In genomic region chr5:134985633-134986297, GRCm38 (mm10) we compare ENCODE assay signal across 7 mouse cellular contexts. TPM values are rescaled to one million over a fixed set of nuclear protein-coding genes. Genes with fewer than 3 reads are reported as not detected.
DNase-seq lines count a peak whose midpoint lies in the region; ATAC-seq and TF ChIP-seq lines count a peak whose summit lies in the region.

TSS of gene Cldn3 (plus strand) at chr5:134986214.

- no peak for TF ChIP-seq EP300 in heart, postnatal 0 days (IDR thresholded peaks at IDR 0.05; ENCODE audit: low read depth)

- no peak for TF ChIP-seq CTCF in heart, postnatal 0 days (IDR thresholded peaks at IDR 0.05; ENCODE audit: low read depth)

- no peak within 1 kb of the TSS for H3K9ac ChIP-seq in heart, postnatal 0 days (replicated peaks; ENCODE audit: low read depth, low read length)

- H3K36me3 ChIP-seq in heart, postnatal 0 days (replicated peaks; ENCODE audit: control insufficient read depth, insufficient read depth, low read length): no peaks in the 10 kb centered on the region

- H3K4me2 ChIP-seq in heart, postnatal 0 days (ENCODE audit: low read depth, low read length): peak within 1 kb of the TSS; percentile 39

- peak within 1 kb of the TSS; percentile 27 for H3K4me3 ChIP-seq in heart, postnatal 0 days (ENCODE audit: low read depth, low read length)

- WGBS in heart, postnatal 0 days: 2% methylated on average over 25 of the region's 25 CpGs

- H3K4me1 ChIP-seq in heart, postnatal 0 days (ENCODE audit: control insufficient read depth, insufficient read depth): no peaks in the 10 kb centered on the region

- H3K27ac ChIP-seq in heart, postnatal 0 days (ENCODE audit: low read depth): no peak within 1 kb of the TSS

- peak; percentile 67 for ATAC-seq in heart, postnatal 0 days (ENCODE audit: insufficient read depth, low read depth)

- DNase-seq in MEL-GATA-1-ER (ENCODE audit: extremely low read depth, low read depth): peak; percentile 76
- peak; percentile 61 for DNase-seq in embryo, embryonic 10 days (ENCODE audit: low spot score)
- peak; percentile 26 for DNase-seq in heart, postnatal 0 days (ENCODE audit: low spot score)
- peak; percentile 83 to 87 for DNase-seq in kidney, postnatal 36 days
- DNase-seq in mesoderm, embryonic 11.5 days (ENCODE audit: low read depth, low spot score): peak; percentile 21
- peak; percentile 84 for DNase-seq in yolk sac, embryonic 10.5 days (ENCODE audit: low spot score)
- no peak for DNase-seq in frontal cortex, postnatal 36 days (ENCODE audit: low spot score in 2 of 2)

- no peaks in the 10 kb centered on the region for H3K9me3 ChIP-seq in heart, postnatal 0 days (replicated peaks; ENCODE audit: control insufficient read depth, low read length)

- H3K27me3 ChIP-seq in heart, postnatal 0 days (ENCODE audit: control insufficient read depth, insufficient read depth, low read length): peaks cover 59% of the 10 kb centered on the region

RNA-seq across cellular contexts. Expression of gene Cldn3, which starts in this region (rescaled TPM):
- 3.8 and 15.2 TPM in 2 replicates for total RNA-seq in heart, postnatal 0 days (2014; rRNA removed; ENCODE audit: low replicate concordance)
- polyA plus RNA-seq in heart, postnatal 0 days (2015; fragmentation: Nextera tagmentation; extraction: Ambion mirVana): 1.4 and 4.5 TPM in 2 replicates

Comparison
In these comparisons a context has a peak if more than half of its experiments do, and no peak if none do; other contexts are left out.
1. DNase-seq: peak in MEL-GATA-1-ER (single experiment), embryo, embryonic 10 days (single experiment), heart, postnatal 0 days (single experiment), kidney, postnatal 36 days (2 of 2), mesoderm, embryonic 11.5 days (single experiment) and yolk sac, embryonic 10.5 days (single experiment); none in frontal cortex, postnatal 36 days (0 of 2).